Mouse (Mus musculus): ENCODE measurements around the gene Tspan2.

GRCm38 (mm10) chr3:102735031-102735558 lies 766 bp downstream of the Tspan2 start:
- TF ChIP-seq POLR2A (IDR thresholded peaks at IDR 0.05; ENCODE audit: insufficient read length, low read depth) = no peak
- TF ChIP-seq MYOG (IDR thresholded peaks at IDR 0.05; ENCODE audit: control insufficient read depth in 1 of 3, insufficient read depth in 1 of 3, insufficient read length in 2 of 3, low read depth in 2 of 3) = no peak
- TF ChIP-seq SRF (IDR thresholded peaks at IDR 0.05; ENCODE audit: control insufficient read depth, insufficient read length, low read depth) = no peak
- no peak for TF ChIP-seq CEBPB (IDR thresholded peaks at IDR 0.05; ENCODE audit: insufficient read depth, poor library complexity, severe bottlenecking)
